Mouse (Mus musculus) cortical plate, adult 2 months (tissue): ENCODE results near the gene Bbox1.

Experiments used
- CTCF ChIP-seq: fragments of 200-500 bp; IDR thresholded peaks from 2 replicates; pipeline ENCODE4 v1.5.1; 2011; ENCODE audit warnings: mild to moderate bottlenecking, control low read depth, low read length; ENCODE audit not compliant: insufficient read depth; ENCODE audit errors: extremely low read depth
- POLR2A ChIP-seq: fragments of 200-500 bp; IDR thresholded peaks from 2 replicates; pipeline ENCODE4 v1.6.1; 2011; ENCODE audit warnings: mild to moderate bottlenecking, low read length, control low read depth; ENCODE audit not compliant: insufficient read depth; ENCODE audit errors: extremely low read depth

DNA sequence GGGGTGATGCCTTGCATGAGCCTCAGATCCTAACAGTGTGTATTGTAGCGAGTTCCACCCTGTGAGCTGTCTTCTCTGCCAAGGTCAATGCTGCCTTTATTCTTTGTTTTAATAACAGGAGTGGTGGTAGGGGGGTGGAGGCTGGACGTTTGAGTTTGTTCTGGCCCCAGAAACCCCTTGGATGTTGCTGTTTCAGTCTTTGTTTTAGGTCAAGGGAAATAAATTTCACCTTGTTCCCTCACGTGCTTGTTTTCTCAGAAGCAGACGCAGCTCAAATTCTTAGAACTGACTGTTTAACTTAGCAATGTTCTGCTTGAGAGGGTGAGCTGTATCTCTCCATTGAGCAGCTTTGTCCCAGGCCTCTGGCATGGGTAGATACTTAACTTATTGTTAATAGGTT, 87.9 kb downstream of the Bbox1 start:
- TF ChIP-seq CTCF (no peak), POLR2A (no peak)
